Mouse (Mus musculus): ENCODE results near the gene Catsperz.

GRCm38 (mm10) chr19:6933102-6933435, 7.9 kb upstream of the Catsperz start:
- no peak for TF ChIP-seq EP300 (IDR thresholded peaks at IDR 0.05; ENCODE audit: low read depth)
- TF ChIP-seq CTCF (IDR thresholded peaks at IDR 0.05; ENCODE audit: low read depth): no peak
